ENCODE assay signal across 10 mouse cellular contexts in the genomic region with DNA sequence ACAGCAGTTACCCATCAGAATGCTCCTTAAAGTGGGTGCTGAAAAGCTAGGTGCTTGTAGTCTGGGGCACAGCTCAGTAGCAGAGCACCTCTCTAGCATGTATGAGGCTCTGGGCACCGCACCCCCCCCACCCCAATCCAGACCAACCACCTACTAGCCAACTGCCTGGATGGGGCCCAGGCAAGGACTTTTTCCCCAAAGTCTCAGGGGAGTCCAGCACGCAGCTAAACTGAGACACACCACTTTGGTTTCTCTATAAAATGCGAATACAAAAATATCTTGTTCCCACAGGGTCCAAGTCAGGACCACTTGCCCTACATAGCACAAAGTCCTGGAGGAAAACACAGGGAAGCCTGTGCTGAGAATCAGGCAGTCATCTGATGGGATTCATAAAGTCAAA. TPM values are rescaled to one million over a fixed set of nuclear protein-coding genes. Genes with fewer than 3 reads are reported as not detected.
DNase-seq lines count a peak whose midpoint lies in the region; ATAC-seq and TF ChIP-seq lines count a peak whose summit lies in the region.
"Had no signal": no experiment of that assay in that cellular context is flagged by ENCODE, and none has a peak within 500 bp of the region (broad histone marks: within the 10 kb centered on the region; RNA-seq: fewer than 3 reads in every experiment).

No protein-coding gene starts in this region.

- H3K9ac ChIP-seq in liver, embryonic 11.5 days (ENCODE audit: low read depth, low read length) = no peak overlapping the region
- no peak overlapping the region for H3K9ac ChIP-seq in liver, embryonic 12.5 days
- H3K9ac ChIP-seq in midbrain, embryonic 16.5 days (ENCODE audit: low read depth, low read length) = no peak overlapping the region

- intact Hi-C loops in heart, postnatal 25 days (cut with DNase I) = no loop called here

- no peaks in the 10 kb centered on the region for H3K9me3 ChIP-seq in heart, embryonic 10.5 days
- no peaks in the 10 kb centered on the region for H3K9me3 ChIP-seq in liver, embryonic 11.5 days (ENCODE audit: control insufficient read depth, low read length)
- H3K9me3 ChIP-seq in liver, embryonic 12.5 days (replicated peaks) = no peaks in the 10 kb centered on the region
- H3K9me3 ChIP-seq in midbrain, embryonic 16.5 days (replicated peaks; ENCODE audit: control insufficient read depth, low read length, poor library complexity, severe bottlenecking) = no peaks in the 10 kb centered on the region

- no peak for DNase-seq in heart, embryonic 10.5 days (ENCODE audit: low spot score)
- no peak for DNase-seq in heart, postnatal 25 days (ENCODE audit: low spot score)
- no peak for DNase-seq in liver, embryonic 11.5 days (ENCODE audit: low spot score)
- no peak for DNase-seq in layer of hippocampus, postnatal 36 days
- no peak for DNase-seq in cerebellum, adult 18-20 months
- DNase-seq: thymus, adult 2 months had no signal

- 81% methylated on average over 3 of the region's 3 CpGs for WGBS in heart, embryonic 10.5 days
- WGBS in liver, embryonic 11.5 days = 88% methylated on average over 3 of the region's 3 CpGs
- WGBS in liver, embryonic 12.5 days (ENCODE audit: insufficient replicate concordance) = 88% methylated on average over 3 of the region's 3 CpGs
- 79% methylated on average over 3 of the region's 3 CpGs for WGBS in midbrain, embryonic 16.5 days

- H3K27me3 ChIP-seq in heart, embryonic 10.5 days (ENCODE audit: insufficient read depth, poor library complexity, severe bottlenecking) = no peaks in the 10 kb centered on the region
- H3K27me3 ChIP-seq in liver, embryonic 11.5 days (replicated peaks; ENCODE audit: control insufficient read depth, insufficient read depth, low read length) = no peaks in the 10 kb centered on the region
- no peaks in the 10 kb centered on the region for H3K27me3 ChIP-seq in liver, embryonic 12.5 days (replicated peaks)
- no peaks in the 10 kb centered on the region for H3K27me3 ChIP-seq in midbrain, embryonic 16.5 days (ENCODE audit: control insufficient read depth, insufficient read depth, low read depth, low read length)

- no peak for TF ChIP-seq CTCF in embryonic fibroblast, embryonic 13.5 days (IDR thresholded peaks at IDR 0.05; ENCODE audit: borderline replicate concordance, insufficient read depth, low read length)

- H3K4me2 ChIP-seq in liver, embryonic 11.5 days = no peak overlapping the region
- no peak overlapping the region for H3K4me2 ChIP-seq in liver, embryonic 12.5 days
- H3K4me2 ChIP-seq in midbrain, embryonic 16.5 days (ENCODE audit: low read length) = no peak overlapping the region

- TF ChIP-seq POLR2A in embryonic fibroblast, embryonic 13.5 days (IDR thresholded peaks at IDR 0.05; ENCODE audit: low read depth, low read length) = no peak

- peak overlapping the region; percentile 84 for H3K27ac ChIP-seq in heart, embryonic 10.5 days
- H3K27ac ChIP-seq in liver, embryonic 11.5 days (ENCODE audit: low read depth, low read length) = 0 out of 2 replicates have a peak overlapping the region, but pooled peaks have one; percentile 8
- no peak overlapping the region for H3K27ac ChIP-seq in liver, embryonic 12.5 days
- peak overlapping the region; percentile 62 for H3K27ac ChIP-seq in embryonic fibroblast, embryonic 13.5 days (ENCODE audit: insufficient read depth, low read length)
- H3K27ac ChIP-seq in midbrain, embryonic 16.5 days (ENCODE audit: low read length) = peak overlapping the region; percentile 54

- H3K36me3 ChIP-seq in heart, embryonic 10.5 days = peaks cover 14% of the 10 kb centered on the region
- H3K36me3 ChIP-seq in liver, embryonic 11.5 days (ENCODE audit: control insufficient read depth, insufficient read depth, low read length) = peaks cover 6% of the 10 kb centered on the region; the same call in 1 of the 2 replicates
- peaks cover 21% of the 10 kb centered on the region for H3K36me3 ChIP-seq in liver, embryonic 12.5 days
- H3K36me3 ChIP-seq in midbrain, embryonic 16.5 days (ENCODE audit: control insufficient read depth, insufficient read depth, low read length) = peaks cover under 1% of the 10 kb centered on the region; the same call in 1 of the 2 replicates

- peak overlapping the region; percentile 22; the same call in 1 of the 2 replicates for H3K4me3 ChIP-seq in heart, embryonic 10.5 days
- H3K4me3 ChIP-seq in liver, embryonic 11.5 days (ENCODE audit: low read depth, low read length) = no peak overlapping the region
- H3K4me3 ChIP-seq in liver, embryonic 12.5 days = no peak overlapping the region
- no peak overlapping the region for H3K4me3 ChIP-seq in embryonic fibroblast, embryonic 13.5 days (ENCODE audit: insufficient read depth, low read length)
- no peak overlapping the region for H3K4me3 ChIP-seq in midbrain, embryonic 16.5 days (ENCODE audit: low read depth, low read length)
- H3K4me3 ChIP-seq: erythroblast, embryonic 14.5 days had no signal

- ATAC-seq in liver, embryonic 11.5 days (replicated peaks; ENCODE audit: low FRiP score) = no peak
- no peak for ATAC-seq in liver, embryonic 12.5 days
- no peak for ATAC-seq in midbrain, embryonic 16.5 days

- peaks cover 96% of the 10 kb centered on the region for H3K4me1 ChIP-seq in heart, embryonic 10.5 days
- H3K4me1 ChIP-seq in liver, embryonic 11.5 days (replicated peaks; ENCODE audit: control insufficient read depth, insufficient read depth, low read length) = peaks cover 95% of the 10 kb centered on the region
- H3K4me1 ChIP-seq in liver, embryonic 12.5 days = peaks cover 99% of the 10 kb centered on the region
- H3K4me1 ChIP-seq in embryonic fibroblast, embryonic 13.5 days (ENCODE audit: control insufficient read depth, insufficient read depth, low read length) = peaks cover 6% of the 10 kb centered on the region; the same call in 1 of the 2 replicates
- peaks cover 47% of the 10 kb centered on the region for H3K4me1 ChIP-seq in midbrain, embryonic 16.5 days (ENCODE audit: control insufficient read depth, insufficient read depth, low read length)

RNA-seq across cellular contexts. Expression of a gene that starts 17.9 kb away (rescaled TPM):
- polyA plus RNA-seq in heart, embryonic 10.5 days (2016; fragmentation: Nextera tagmentation; extraction: Ambion mirVana) = 54.0 and 61.4 TPM in 2 replicates
- 10 to 100 TPM; 18.2 to 18.6 TPM for total RNA-seq in heart, postnatal 25 days (2021)
- 31.3 TPM in 2 replicates for polyA plus RNA-seq in liver, embryonic 11.5 days (2014; fragmentation: Nextera tagmentation; extraction: Ambion mirVana)
- polyA plus RNA-seq in liver, embryonic 12.5 days (2016; fragmentation: Nextera tagmentation; extraction: Ambion mirVana) = 20.9 and 21.8 TPM in 2 replicates
- 12.6 and 13.1 TPM in 2 replicates for polyA plus RNA-seq in embryonic fibroblast, embryonic 13.5 days (2011; ENCODE audit: insufficient read length, low read depth, missing spikeins)
- 59.5 and 62.0 TPM in 2 replicates for polyA plus RNA-seq in midbrain, embryonic 16.5 days (2015; fragmentation: Nextera tagmentation; extraction: Ambion mirVana)
- total RNA-seq in layer of hippocampus, postnatal 36 days (2021) = 10 to 100 TPM; 32.6 to 40.8 TPM

RNA-seq across cellular contexts. Expression of a gene that starts 40.8 kb away (rescaled TPM):
- polyA plus RNA-seq in heart, embryonic 10.5 days (2016; fragmentation: Nextera tagmentation; extraction: Ambion mirVana) = 6.5 and 8.4 TPM in 2 replicates
- 10 to 100 TPM; 13.4 to 19.0 TPM for total RNA-seq in heart, postnatal 25 days (2021)
- polyA plus RNA-seq in liver, embryonic 11.5 days (2014; fragmentation: Nextera tagmentation; extraction: Ambion mirVana) = 20.2 and 20.6 TPM in 2 replicates
- 15.2 and 16.7 TPM in 2 replicates for polyA plus RNA-seq in liver, embryonic 12.5 days (2016; fragmentation: Nextera tagmentation; extraction: Ambion mirVana)
- 5.9 and 6.2 TPM in 2 replicates for polyA plus RNA-seq in embryonic fibroblast, embryonic 13.5 days (2011; ENCODE audit: insufficient read length, low read depth, missing spikeins)
- polyA plus RNA-seq in midbrain, embryonic 16.5 days (2015; fragmentation: Nextera tagmentation; extraction: Ambion mirVana) = 33.5 and 34.3 TPM in 2 replicates
- total RNA-seq in layer of hippocampus, postnatal 36 days (2021) = 10 to 100 TPM; 39.4 to 41.2 TPM
